Mouse (Mus musculus) bone marrow, adult 2 months (tissue): ENCODE measurements around the gene Cgn.

ENCODE experiments used
- CTCF ChIP-seq: fragments of 200-500 bp; IDR thresholded peaks from 2 replicates; pipeline ENCODE4 v1.5.1; 2011; ENCODE audit warnings: low read length, control low read depth; ENCODE audit not compliant: control insufficient read depth, insufficient read depth
- POLR2A ChIP-seq: fragments of 200-500 bp; IDR thresholded peaks from 2 replicates; pipeline ENCODE4 v1.6.1; 2011; ENCODE audit warnings: low read depth, mild to moderate bottlenecking, control low read depth, low read length, borderline replicate concordance; ENCODE audit not compliant: control insufficient read depth

GRCm38 (mm10) chr3:94795596-94796140 is 9.4 kb upstream of the Cgn start:
- TF ChIP-seq CTCF = no peak
- TF ChIP-seq POLR2A = no peak
